Mouse (Mus musculus): ENCODE data around the gene Bmp2k. TPM values are rescaled to one million over a fixed set of nuclear protein-coding genes. Genes with fewer than 3 reads are reported as not detected.

Bmp2k gene
- 10 to 100 TPM; 13.1 to 13.7 TPM for total RNA-seq (2021)

GRCm38 (mm10) chr5:96997310-96997801 lies at the start of gene Bmp2k:
Bmp2k (plus strand) TSS chr5:96997689.
- peak; percentile 90 to 91 for DNase-seq

DNA sequence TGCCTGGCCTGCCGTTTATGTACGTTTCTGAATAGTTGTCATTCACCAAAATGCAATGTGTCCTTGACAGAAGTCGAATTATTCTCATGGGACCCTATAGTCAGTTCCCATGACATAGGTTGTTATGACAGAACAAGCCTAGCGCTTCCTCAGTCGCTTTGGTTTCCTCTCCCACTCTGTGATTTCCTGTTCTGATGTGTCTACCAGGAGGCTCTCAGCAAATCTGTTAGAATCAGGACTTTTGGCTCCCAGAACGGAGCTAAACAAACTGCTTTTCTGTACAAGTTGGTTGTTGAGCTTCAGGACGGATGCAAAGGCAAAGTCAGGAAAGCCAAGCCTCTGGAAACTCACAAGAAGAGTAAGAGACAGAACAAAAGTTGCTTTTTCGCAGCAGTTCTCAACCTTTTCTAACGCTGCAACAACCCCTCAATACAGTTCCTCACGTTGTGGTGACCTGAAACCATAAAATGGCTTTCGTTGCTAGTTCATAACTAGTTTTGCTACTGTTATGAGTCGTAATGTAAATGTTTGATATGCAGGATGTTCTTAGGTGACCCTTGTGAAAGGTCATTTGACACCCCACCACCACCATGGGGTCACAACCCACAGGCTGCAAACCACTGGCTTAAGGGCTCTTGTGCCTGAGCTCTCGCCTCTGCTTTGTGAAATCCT lies 48.5 kb upstream of the Bmp2k start:
- no peak for DNase-seq

- no peak for DNase-seq
These were observed 47.4 kb upstream of the Bmp2k start for GRCm38 (mm10) chr5:96949839-96950666.

DNA sequence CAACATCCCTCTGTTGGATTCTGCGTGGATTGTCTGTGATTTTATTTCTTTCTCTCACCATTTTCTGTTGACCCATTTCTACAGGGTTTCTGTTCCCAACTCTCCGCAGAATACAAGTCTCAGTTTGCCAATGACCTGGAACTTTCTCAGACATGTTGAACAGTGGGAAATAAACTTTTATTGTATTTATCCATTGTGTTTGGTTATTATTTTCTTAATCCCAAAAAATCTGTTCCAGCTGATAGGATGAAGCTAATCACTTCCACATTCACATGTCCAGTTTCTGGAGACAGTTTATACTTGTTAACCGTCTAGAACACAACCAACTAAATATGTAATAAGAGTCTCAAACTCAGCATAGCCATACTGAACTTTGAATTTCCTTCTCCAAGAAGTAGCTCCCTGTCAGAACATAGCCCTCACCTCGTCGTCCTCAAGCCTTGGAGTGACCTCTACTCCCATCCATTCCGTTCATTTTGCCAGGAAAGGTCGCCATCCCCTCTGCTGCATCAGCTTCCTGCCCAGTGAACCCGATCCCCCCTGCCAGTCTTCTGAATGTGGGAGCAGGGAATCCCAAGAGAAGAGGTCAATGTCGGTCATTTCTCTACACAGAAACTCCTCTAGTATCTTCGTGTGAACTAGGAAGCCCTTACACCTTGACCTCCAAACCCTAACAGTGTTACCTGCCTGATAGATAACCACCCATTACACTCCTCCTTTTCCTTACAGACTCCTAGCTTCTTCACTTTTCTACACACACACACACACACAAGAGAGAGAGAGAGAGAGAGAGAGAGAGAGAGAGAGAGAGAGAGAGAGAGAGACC lies 46.6 kb upstream of the Bmp2k start:
- no peak for DNase-seq

DNA sequence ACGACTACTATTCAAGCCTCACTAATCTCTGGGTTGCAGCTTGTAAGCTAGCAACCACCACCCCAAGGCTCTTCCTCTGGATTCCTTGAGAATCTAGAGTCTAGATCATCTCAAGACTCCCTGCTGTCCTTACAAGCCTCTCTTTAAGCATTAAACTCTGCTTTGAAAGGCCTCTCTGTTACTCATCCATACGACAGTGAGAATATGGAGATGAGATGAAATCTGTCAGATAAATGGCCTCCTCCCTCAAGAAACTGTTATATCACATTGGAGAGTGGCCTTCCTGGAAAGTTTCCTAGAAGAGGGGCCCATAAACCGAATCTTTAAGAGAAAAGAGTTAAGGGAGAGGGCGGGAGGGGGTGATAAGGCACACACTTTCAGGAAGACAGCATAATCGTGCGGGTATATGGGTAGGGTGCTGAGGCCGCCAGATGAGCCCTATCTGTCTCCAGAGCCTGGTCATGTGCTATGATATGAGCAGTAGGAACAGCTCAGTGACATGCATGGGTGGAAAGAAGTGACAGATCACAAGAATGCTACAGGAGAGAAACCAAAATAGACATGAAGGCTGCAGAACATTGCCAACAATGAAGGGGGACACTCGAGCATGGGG lies 45.9 kb upstream of the Bmp2k start:
- no peak for DNase-seq

DNA sequence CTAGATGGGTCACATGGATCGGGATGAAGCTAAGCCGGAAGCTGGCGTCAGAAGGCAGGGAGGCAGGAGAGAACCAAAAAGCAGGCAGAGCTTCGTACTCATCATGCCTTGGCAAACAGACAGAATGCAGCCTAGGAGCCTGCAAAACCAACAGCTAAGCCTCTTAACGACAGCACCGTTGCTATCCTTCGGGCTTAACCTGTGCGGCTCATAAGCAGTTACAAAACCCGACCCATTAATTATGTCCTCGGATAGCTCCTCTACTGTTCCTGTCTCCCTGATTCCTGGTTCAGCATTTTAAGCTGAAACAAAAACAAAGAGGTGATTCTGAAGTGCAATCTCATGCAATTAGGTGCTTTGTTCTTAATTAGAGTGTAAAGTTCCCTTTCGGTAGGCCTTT lies 43.4 kb upstream of the Bmp2k start:
- peak in 1 of 2 experiments; percentile 6 for DNase-seq

DNA sequence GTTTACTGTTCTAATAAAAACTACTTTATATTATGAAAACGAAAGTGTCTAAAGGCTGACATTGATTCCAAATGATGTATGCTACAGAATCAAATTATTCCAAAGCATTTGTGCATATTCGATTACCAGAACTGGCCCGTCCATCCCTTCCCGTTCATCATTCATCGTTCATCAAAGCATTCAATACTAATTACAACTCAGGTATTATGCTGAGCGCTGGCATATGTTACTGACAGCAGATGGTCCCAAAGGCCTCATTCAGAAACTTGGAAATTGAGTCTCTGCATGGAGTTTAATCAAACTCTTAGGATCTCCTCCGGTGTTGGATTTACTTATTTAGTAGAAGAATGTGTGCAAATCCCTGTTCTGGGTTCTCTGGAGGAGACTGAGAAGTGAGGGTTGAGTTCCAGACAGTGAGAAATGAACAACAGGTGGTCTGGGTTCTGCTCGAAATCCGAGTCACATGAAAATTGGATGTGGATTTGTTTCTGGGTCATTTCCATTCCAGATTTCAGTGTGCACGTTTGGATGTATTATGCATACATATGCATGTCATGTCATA lies 42.9 kb upstream of the Bmp2k start:
- no peak for DNase-seq

- DNase-seq = no peak
These were observed 40.6 kb upstream of the Bmp2k start for GRCm38 (mm10) chr5:96956926-96957325.

DNA sequence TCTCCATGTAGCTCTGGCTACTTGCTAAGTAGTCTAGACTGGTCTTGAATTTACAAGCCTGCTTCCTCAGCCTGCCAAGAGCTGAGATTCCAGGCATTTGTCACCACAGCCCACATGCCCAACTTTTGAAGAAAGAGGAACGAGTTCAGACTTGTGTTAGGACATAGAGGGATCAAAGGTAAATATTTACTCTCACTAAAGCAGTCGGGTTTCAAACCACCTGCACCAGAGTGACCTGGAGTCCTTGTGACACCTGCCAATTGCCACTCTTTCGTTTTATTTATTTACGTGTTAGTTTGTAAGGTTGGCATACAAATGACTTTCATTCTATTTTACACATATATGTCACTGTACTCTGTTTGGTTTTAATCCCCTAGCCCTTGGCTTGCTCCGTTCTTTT lies 36.4 kb upstream of the Bmp2k start:
- no peak for DNase-seq

- DNase-seq = no peak
These were observed 35.6 kb upstream of the Bmp2k start for GRCm38 (mm10) chr5:96961852-96962251.

- DNase-seq = peak; percentile 24 to 34
These were observed 35.1 kb upstream of the Bmp2k start for GRCm38 (mm10) chr5:96962252-96962933.

- DNase-seq = no peak
These were observed 34.6 kb upstream of the Bmp2k start for GRCm38 (mm10) chr5:96962934-96963301.

DNA sequence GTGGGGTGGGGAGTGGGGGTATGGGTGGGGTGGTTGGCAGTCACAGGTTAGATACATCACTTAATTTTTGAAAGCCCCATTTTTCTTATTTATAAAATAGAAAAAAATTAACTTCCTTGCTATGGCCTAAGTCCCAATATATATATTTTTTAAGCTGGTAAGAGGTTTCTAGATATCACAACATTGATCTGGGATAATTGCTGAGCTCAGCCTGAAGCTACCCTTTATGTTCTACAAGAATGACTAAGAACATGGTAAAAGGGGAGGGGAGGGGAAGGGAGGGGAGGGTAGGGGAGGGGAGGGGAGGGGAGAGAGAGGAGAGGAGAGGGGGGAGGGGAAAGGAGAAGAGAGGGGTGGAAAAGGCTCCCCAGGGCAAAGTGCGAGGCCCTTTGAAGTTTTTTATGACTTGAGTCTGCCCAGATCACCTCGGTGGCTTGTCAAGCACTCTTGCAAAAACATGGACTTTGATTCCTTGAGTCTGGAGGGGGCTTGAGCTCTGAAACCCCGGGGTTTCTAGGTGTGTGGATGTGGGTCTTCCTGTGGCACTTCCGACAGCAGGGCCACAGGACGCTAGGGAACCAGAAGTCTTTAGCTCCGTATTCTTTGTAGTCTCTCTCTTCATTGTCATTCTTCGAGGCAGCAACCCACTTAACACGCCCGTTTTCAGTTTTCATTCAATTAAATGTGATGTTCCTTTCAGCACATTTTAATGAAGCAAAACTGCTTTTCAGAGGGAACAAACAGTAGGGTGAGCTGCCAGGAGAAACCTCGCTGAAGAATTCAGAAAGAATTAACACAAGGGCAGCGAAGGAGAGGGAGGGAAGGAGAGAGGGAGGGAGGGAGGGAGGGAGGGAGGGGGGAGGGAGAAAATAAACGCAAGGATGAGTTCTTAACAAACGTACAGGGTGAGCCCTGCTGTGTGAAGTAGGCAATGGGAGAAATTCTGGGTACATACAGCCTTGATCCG lies 33.1 kb upstream of the Bmp2k start:
- no peak for DNase-seq

- peak in 1 of 2 experiments; percentile 3 for DNase-seq
These were observed 32.5 kb upstream of the Bmp2k start for GRCm38 (mm10) chr5:96965029-96965403.

GRCm38 (mm10) chr5:96965503-96965902 lies 32.0 kb upstream of the Bmp2k start:
- no peak for DNase-seq

- DNase-seq = no peak
These were observed 28.9 kb upstream of the Bmp2k start for GRCm38 (mm10) chr5:96968628-96969027.

GRCm38 (mm10) chr5:96969032-96969431 lies 28.5 kb upstream of the Bmp2k start:
- no peak for DNase-seq

DNA sequence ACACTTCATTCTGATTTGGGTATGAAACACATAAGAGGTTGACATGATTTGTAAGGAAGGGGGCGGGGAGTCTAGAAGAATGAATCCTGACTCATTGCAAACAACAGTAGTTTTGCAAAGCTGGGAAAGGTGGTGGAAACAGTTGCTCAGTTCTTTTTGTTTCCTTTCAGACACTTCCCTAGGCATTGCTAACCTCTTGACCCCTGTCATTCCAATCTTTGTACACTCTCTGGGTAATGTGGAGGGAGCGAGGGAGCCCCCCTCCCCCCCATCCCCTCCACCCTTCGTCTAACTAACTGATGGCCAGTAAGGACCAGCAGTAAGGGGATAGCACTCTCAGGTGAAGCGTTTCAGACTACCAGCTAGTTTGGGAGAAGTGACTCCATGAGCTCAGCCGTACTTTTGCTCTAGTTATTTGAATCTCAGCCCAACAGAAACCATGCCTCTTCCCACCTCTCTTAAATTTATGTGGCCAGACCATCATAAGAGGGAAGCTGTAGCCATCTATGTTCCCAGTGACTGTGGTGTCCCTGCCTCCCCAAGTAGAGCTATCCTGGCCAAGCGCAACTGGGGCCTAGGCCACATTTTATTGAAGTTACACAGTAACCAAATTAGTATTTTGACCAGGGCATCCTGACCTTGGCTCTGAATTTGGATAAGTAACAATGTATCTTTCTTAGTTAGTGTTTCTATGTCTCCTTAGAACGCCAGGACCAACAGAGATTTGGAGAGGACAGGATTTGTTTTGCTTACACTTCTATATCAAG lies 27.6 kb upstream of the Bmp2k start:
- DNase-seq = no peak

- DNase-seq = no peak
These were observed 27.0 kb upstream of the Bmp2k start for GRCm38 (mm10) chr5:96970472-96970848.
